Mouse (Mus musculus) midbrain, embryonic 12.5 days (tissue): Measurements from ENCODE around the gene Btbd7. TPM values are rescaled to one million over a fixed set of nuclear protein-coding genes. Genes with fewer than 3 reads are reported as not detected.

Source experiments
- ATAC-seq: fragments of 200-750 bp; cut with Nextera tagmentation; 2 replicates; pipeline ENCODE4 v1.8.0; 2017; ENCODE audit warnings: low read depth, moderate TSS enrichment, moderate library complexity; ENCODE audit not compliant: low FRiP score
- H3K27ac ChIP-seq: fragments of 300-500 bp; sonication (generic); replicated peaks from 2 replicates; pipeline ENCODE4 v1.5.1; 2016; ENCODE audit warnings: mild to moderate bottlenecking
- H3K27me3 ChIP-seq: fragments of 300-500 bp; sonication (generic); 2 replicates; pipeline ENCODE4 v1.6.1; 2016; ENCODE audit warnings: mild to moderate bottlenecking
- H3K36me3 ChIP-seq: fragments of 300-500 bp; sonication (generic); 2 replicates; pipeline ENCODE4 v1.6.1; 2016
- H3K4me1 ChIP-seq: fragments of 300-500 bp; sonication (generic); 2 replicates; pipeline ENCODE4 v1.6.1; 2016
- H3K4me2 ChIP-seq: fragments of 300-500 bp; sonication (generic); replicated peaks from 2 replicates; pipeline ENCODE4 v1.6.1; 2016; ENCODE audit warnings: mild to moderate bottlenecking, moderate library complexity
- H3K4me3 ChIP-seq: fragments of 300-500 bp; sonication (generic); 2 replicates; pipeline ENCODE4 v1.5.1; 2016; ENCODE audit warnings: mild to moderate bottlenecking
- H3K9ac ChIP-seq: fragments of 300-500 bp; sonication (generic); replicated peaks from 2 replicates; pipeline ENCODE4 v1.6.1; 2016; ENCODE audit warnings: mild to moderate bottlenecking, moderate library complexity
- H3K9me3 ChIP-seq: fragments of 300-500 bp; sonication (generic); 2 replicates; pipeline ENCODE4 v1.6.1; 2016; ENCODE audit warnings: mild to moderate bottlenecking
- WGBS: fragments of 180-500 bp; shearing (Covaris S2); methylation state at CpG from one replicate; pipeline ENCODE4 v1.1.7; 2016; 5-methylcytosine and 5-hydroxymethylcytosine counted together
- polyA plus RNA-seq: library from polyadenylated mRNA; unstranded; fragments of >200 nt; fragmentation: Nextera tagmentation; extraction: Ambion mirVana; gene quantifications from 2 replicates; pipeline ENCODE4 v1.2.1, GENCODE M21; 2016

Btbd7 gene
- polyA plus RNA-seq = 25.8 and 29.6 TPM in 2 replicates

- Histone ChIP-seq H3K4me3 (peak within 1 kb of the TSS; percentile 95), H3K27me3 (no peaks in the 10 kb centered on the region), H3K4me1 (peaks cover 21% of the 10 kb centered on the region), H3K36me3 (no peaks in the 10 kb centered on the region), H3K9ac (peak within 1 kb of the TSS; percentile 90), H3K9me3 (no peaks in the 10 kb centered on the region), H3K4me2 (peak within 1 kb of the TSS; percentile 79), H3K27ac (peak within 1 kb of the TSS; percentile 97)
- peak; percentile 97 for ATAC-seq
- WGBS = under 1% methylated on average over 88 of the region's 95 CpGs
Observed at GRCm38 (mm10) chr12:102878031-102878823, at the start of gene Btbd7. Btbd7 (minus strand) TSS chr12:102878471.

DNA sequence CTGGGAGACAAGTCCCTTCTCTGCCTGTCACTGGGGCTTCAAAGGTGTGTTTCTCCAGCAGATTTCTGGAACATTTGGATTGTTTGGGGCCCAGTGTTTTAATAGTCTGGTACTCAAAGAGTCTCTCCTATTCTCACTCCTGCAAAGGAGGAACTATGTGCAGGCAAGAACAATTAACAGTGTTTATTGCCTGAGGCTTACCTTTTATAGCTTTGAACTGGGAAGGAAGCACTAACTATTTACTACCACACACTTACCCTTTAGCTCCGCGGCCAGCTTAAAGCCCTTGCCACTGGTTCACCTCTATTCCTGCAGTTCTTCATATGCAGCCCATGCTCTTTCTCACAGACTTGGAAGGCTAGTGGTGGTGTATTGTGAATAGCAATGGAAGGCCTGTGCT is 37.8 kb upstream of the Btbd7 start:
- H3K9ac ChIP-seq = no peak overlapping the region
- H3K36me3 ChIP-seq = no peaks in the 10 kb centered on the region
- 90% methylated on average over 2 of the region's 2 CpGs for WGBS
- H3K27me3 ChIP-seq = no peaks in the 10 kb centered on the region
- no peaks in the 10 kb centered on the region for H3K9me3 ChIP-seq
- H3K27ac ChIP-seq = no peak overlapping the region
- H3K4me3 ChIP-seq = no peak overlapping the region
- no peaks in the 10 kb centered on the region for H3K4me1 ChIP-seq
- no peak for ATAC-seq
- no peak overlapping the region for H3K4me2 ChIP-seq

DNA sequence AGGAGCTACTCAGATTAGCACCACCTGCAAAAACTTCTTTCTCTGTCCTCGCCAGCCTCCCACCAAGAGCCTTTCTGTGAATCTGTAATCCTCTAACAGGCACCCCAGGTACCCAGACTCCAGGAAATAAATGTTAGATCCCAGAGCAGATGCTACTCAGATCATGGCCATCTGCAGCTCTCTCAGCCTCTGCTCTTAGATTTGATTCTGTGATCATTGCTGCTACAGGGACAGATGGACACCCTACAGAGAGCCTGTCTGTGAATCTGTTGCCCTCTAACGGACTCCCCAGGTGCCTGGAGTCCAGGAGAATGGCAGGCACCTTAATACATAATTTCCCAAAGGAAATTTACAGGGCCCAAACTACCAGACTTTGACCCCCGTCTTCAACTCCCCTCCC is 29.9 kb upstream of the Btbd7 start:
- Histone ChIP-seq H3K27me3 (no peaks in the 10 kb centered on the region), H3K9me3 (no peaks in the 10 kb centered on the region), H3K4me1 (no peaks in the 10 kb centered on the region), H3K27ac (no peak overlapping the region), H3K4me2 (no peak overlapping the region), H3K4me3 (no peak overlapping the region), H3K9ac (no peak overlapping the region), H3K36me3 (no peaks in the 10 kb centered on the region)
- no peak for ATAC-seq
- WGBS = 32% methylated on average over 3 of the region's 3 CpGs

GRCm38 (mm10) chr12:102899091-102899490 is 20.8 kb upstream of the Btbd7 start, which contains the start of gene Cox8c:
Cox8c (plus strand) TSS chr12:102899316.
- H3K27me3 ChIP-seq = no peaks in the 10 kb centered on the region
- WGBS = 94% methylated on average over 17 of the region's 17 CpGs
- H3K36me3 ChIP-seq = no peaks in the 10 kb centered on the region
- no peaks in the 10 kb centered on the region for H3K4me1 ChIP-seq
- H3K4me3 ChIP-seq = no peak within 1 kb of the TSS
- no peak within 1 kb of the TSS for H3K27ac ChIP-seq
- ATAC-seq = no peak
- 0 out of 2 replicates have a peak, but pooled peaks cover 4% of the 10 kb centered on the region for H3K9me3 ChIP-seq
- H3K9ac ChIP-seq = no peak within 1 kb of the TSS
- no peak within 1 kb of the TSS for H3K4me2 ChIP-seq

DNA sequence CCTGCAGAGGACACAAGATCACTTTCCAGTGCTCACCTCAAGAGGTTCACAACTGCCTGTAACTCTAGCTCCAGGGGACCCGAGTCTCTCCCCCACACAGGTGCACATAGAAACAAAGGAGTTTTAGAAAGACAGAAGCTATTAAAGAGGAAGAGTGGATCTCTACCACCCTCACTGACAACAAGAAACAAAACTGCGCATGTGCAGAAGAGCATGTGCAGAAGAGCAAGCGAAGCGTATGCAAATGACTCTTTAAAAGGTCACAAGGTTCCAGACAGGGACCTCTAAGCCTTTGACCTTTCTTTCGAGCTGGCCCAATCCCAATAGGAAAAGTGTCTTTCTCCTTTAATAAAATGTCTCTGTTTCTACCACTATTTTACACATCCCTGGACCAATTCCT is 10.3 kb upstream of the Btbd7 start:
- H3K27me3 ChIP-seq = no peaks in the 10 kb centered on the region
- WGBS = 32% methylated on average over 5 of the region's 5 CpGs

DNA sequence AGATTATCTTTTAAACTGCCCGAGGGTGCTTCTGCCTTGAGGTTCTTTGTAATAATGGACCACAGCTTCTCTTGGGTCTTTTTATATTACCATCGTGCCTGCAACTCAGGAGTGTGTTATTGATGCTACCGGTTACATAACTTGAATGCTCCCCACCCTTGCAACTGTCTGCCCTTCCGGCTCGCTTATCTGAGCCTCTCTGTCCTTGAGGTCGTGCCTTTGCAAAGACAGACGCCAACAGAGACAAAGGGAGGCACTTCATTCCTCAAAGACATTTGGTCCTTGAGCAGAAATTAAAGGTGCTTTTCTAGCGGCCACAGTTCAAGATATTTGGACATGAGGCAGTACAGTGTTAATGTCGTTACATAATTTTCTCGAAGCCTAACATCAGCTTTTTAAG is 9.1 kb upstream of the Btbd7 start:
- Histone ChIP-seq H3K4me3 (no peak overlapping the region), H3K4me2 (no peak overlapping the region), H3K4me1 (0 out of 2 replicates have a peak, but pooled peaks cover 3% of the 10 kb centered on the region), H3K9me3 (no peaks in the 10 kb centered on the region), H3K9ac (no peak overlapping the region), H3K36me3 (no peaks in the 10 kb centered on the region), H3K27ac (no peak overlapping the region), H3K27me3 (no peaks in the 10 kb centered on the region)
- WGBS = 54% methylated on average over 10 of the region's 10 CpGs
- ATAC-seq = no peak

More for the DNA sequence above, 10.3 kb upstream of the Btbd7 start:
- H3K9me3 ChIP-seq = no peaks in the 10 kb centered on the region
- no peak overlapping the region for H3K9ac ChIP-seq
- H3K4me2 ChIP-seq = no peak overlapping the region
- H3K4me1 ChIP-seq = 0 out of 2 replicates have a peak, but pooled peaks cover 3% of the 10 kb centered on the region
- H3K27ac ChIP-seq = no peak overlapping the region
- H3K36me3 ChIP-seq = no peaks in the 10 kb centered on the region
- ATAC-seq = no peak
- H3K4me3 ChIP-seq = no peak overlapping the region

DNA sequence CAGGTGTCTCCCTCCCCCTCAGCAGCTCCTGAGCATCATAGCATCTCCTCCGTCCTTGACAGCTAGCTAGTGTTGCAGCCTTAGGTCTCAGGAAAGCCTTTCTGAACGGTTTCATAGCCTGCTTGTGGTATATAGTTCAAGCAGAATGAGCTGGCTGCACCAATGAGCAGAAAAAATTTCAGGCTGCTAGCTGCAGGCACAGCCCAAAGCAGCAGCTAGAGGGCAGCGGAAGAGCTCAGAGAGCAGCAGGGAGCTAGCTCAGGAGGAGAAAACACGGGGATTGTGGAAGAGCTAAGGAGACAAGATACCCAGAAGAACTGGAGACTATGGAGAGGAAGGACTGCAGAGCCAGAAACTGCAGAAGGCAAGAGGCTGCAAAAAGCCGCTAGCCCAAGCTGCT is 7.5 kb upstream of the Btbd7 start:
- no peak; the same call in 1 of the 2 replicates for ATAC-seq
- Histone ChIP-seq H3K9ac (no peak overlapping the region), H3K4me3 (no peak overlapping the region), H3K9me3 (no peaks in the 10 kb centered on the region), H3K27me3 (no peaks in the 10 kb centered on the region), H3K36me3 (no peaks in the 10 kb centered on the region), H3K27ac (no peak overlapping the region), H3K4me1 (0 out of 2 replicates have a peak, but pooled peaks cover 3% of the 10 kb centered on the region), H3K4me2 (no peak overlapping the region)
- 15% methylated on average over 5 of the region's 5 CpGs for WGBS

- Histone ChIP-seq H3K9me3 (no peaks in the 10 kb centered on the region), H3K36me3 (no peaks in the 10 kb centered on the region), H3K4me3 (peak overlapping the region; percentile 95), H3K27ac (peak overlapping the region; percentile 97; the same call in 1 of the 2 replicates), H3K9ac (peak overlapping the region; percentile 51; the same call in 1 of the 2 replicates), H3K4me1 (peaks cover 21% of the 10 kb centered on the region), H3K27me3 (no peaks in the 10 kb centered on the region), H3K4me2 (peak overlapping the region; percentile 79)
- ATAC-seq = no peak
- WGBS = 50% methylated on average over 7 of the region's 7 CpGs
Observed at GRCm38 (mm10) chr12:102878901-102879300, 630 bp upstream of the Btbd7 start.

GRCm38 (mm10) chr12:102877301-102878030 is 805 bp downstream of the Btbd7 start:
- H3K27ac ChIP-seq = peak overlapping the region; percentile 97
- peak overlapping the region; percentile 90 for H3K9ac ChIP-seq
- peak; percentile 85 for ATAC-seq
- under 1% methylated on average over 69 of the region's 70 CpGs for WGBS
- H3K9me3 ChIP-seq = no peaks in the 10 kb centered on the region
- no peaks in the 10 kb centered on the region for H3K36me3 ChIP-seq
- peaks cover 21% of the 10 kb centered on the region for H3K4me1 ChIP-seq
- H3K4me2 ChIP-seq = peak overlapping the region; percentile 79
- peak overlapping the region; percentile 95 for H3K4me3 ChIP-seq
- no peaks in the 10 kb centered on the region for H3K27me3 ChIP-seq

- Histone ChIP-seq H3K9me3 (no peaks in the 10 kb centered on the region), H3K27ac (no peak overlapping the region), H3K4me2 (no peak overlapping the region), H3K9ac (no peak overlapping the region), H3K4me1 (peaks cover 3% of the 10 kb centered on the region; the same call in 1 of the 2 replicates), H3K27me3 (no peaks in the 10 kb centered on the region), H3K36me3 (no peaks in the 10 kb centered on the region), H3K4me3 (no peak overlapping the region)
- ATAC-seq = no peak
- 91% methylated on average over 1 of the region's 1 CpGs for WGBS
Observed at GRCm38 (mm10) chr12:102870527-102870926, 7.7 kb downstream of the Btbd7 start.

DNA sequence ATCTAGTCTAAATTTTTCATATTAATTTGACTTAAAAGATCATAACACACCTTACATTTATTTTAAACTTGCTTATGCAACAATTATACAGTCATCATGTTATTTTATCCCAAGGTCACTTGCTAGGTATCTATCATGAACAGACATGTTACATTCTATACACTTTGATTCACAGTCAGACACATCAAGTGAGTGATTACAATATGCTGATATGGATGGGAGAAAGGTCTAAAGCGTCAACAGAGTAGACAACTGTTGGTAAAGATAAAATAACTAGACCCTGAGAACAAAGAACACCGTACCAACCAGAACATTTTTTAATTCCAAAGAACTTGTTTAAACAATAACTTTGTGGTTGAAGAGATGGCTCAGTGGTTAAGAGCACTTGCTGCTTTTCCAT is 8.5 kb downstream of the Btbd7 start:
- Histone ChIP-seq H3K27ac (no peak overlapping the region), H3K9ac (no peak overlapping the region), H3K27me3 (no peaks in the 10 kb centered on the region), H3K9me3 (no peaks in the 10 kb centered on the region), H3K36me3 (no peaks in the 10 kb centered on the region), H3K4me1 (no peaks in the 10 kb centered on the region), H3K4me2 (no peak overlapping the region), H3K4me3 (no peak overlapping the region)
- no peak for ATAC-seq
- WGBS = 94% methylated on average over 2 of the region's 2 CpGs

GRCm38 (mm10) chr12:102860806-102861205 is 17.5 kb downstream of the Btbd7 start:
- H3K4me1 ChIP-seq = no peaks in the 10 kb centered on the region
- H3K36me3 ChIP-seq = 0 out of 2 replicates have a peak, but pooled peaks cover under 1% of the 10 kb centered on the region
- H3K27ac ChIP-seq = no peak overlapping the region
- H3K4me2 ChIP-seq = no peak overlapping the region
- H3K4me3 ChIP-seq = no peak overlapping the region
- H3K9ac ChIP-seq = no peak overlapping the region
- H3K9me3 ChIP-seq = no peaks in the 10 kb centered on the region
- H3K27me3 ChIP-seq = no peaks in the 10 kb centered on the region
- ATAC-seq = no peak
